Mouse (Mus musculus) CD4-positive, CD25-positive, alpha-beta regulatory T cell, adult 2 months (primary cell): Measurements from ENCODE around the gene Zfp39.

ENCODE experiments used
- DNase-seq: peaks from one replicate; pipeline ENCODE4 v3.0.0-alpha.2; 2012; ENCODE audit warnings: low read depth, low spot score

Gene Zfp39

GRCm38 (mm10) chr11:58903511-58904409 is at the start of gene Zfp39:
Gene Zfp39 (minus strand): TSS chr11:58904225.
- DNase-seq, result peak; percentile 95

- peak; percentile 79 for DNase-seq
These were observed 49.5 kb upstream of the Zfp39 start for GRCm38 (mm10) chr11:58953351-58954169.

- DNase-seq, result no peak
These were observed 47.2 kb upstream of the Zfp39 start for GRCm38 (mm10) chr11:58951210-58951609.

- peak; percentile 34 for DNase-seq
These were observed 45.7 kb upstream of the Zfp39 start for GRCm38 (mm10) chr11:58949480-58950431.

- DNase-seq, result peak; percentile 88
These were observed 44.8 kb upstream of the Zfp39 start, which contains the start of gene Hist3h2ba for GRCm38 (mm10) chr11:58948542-58949479. Gene Hist3h2ba (plus strand): TSS chr11:58948920.

- peak; percentile 60 for DNase-seq
These were observed 43.9 kb upstream of the Zfp39 start for GRCm38 (mm10) chr11:58947798-58948528.

- DNase-seq, result no peak
These were observed 43.3 kb upstream of the Zfp39 start for GRCm38 (mm10) chr11:58947306-58947705.

GRCm38 (mm10) chr11:58944136-58944535 is 40.1 kb upstream of the Zfp39 start:
- DNase-seq, result no peak

- no peak for DNase-seq
These were observed 35.0 kb upstream of the Zfp39 start for GRCm38 (mm10) chr11:58939088-58939439.

GRCm38 (mm10) chr11:58938322-58939087 is 34.5 kb upstream of the Zfp39 start, which contains the start of gene Rnf187:
Gene Rnf187 (minus strand): TSS chr11:58938916.
- peak; percentile 95 for DNase-seq

- DNase-seq, result no peak
These were observed 33.9 kb upstream of the Zfp39 start for GRCm38 (mm10) chr11:58937909-58938308.

- DNase-seq, result peak; percentile 56
These were observed 27.6 kb upstream of the Zfp39 start for GRCm38 (mm10) chr11:58931576-58931975.

- DNase-seq, result no peak
These were observed 26.2 kb upstream of the Zfp39 start for GRCm38 (mm10) chr11:58930254-58930653.

- DNase-seq, result no peak
These were observed 25.6 kb upstream of the Zfp39 start for GRCm38 (mm10) chr11:58929641-58930040.

GRCm38 (mm10) chr11:58929055-58929454 is 25.0 kb upstream of the Zfp39 start:
- DNase-seq, result no peak

GRCm38 (mm10) chr11:58927790-58928651 is 24.0 kb upstream of the Zfp39 start:
- peak; percentile 87 for DNase-seq

GRCm38 (mm10) chr11:58927053-58927452 is 23.0 kb upstream of the Zfp39 start:
- DNase-seq, result no peak

GRCm38 (mm10) chr11:58926651-58927050 is 22.6 kb upstream of the Zfp39 start:
- DNase-seq, result no peak
